Mouse (Mus musculus) ES-E14 (cell line): ENCODE measurements around the gene Mst1r.

ENCODE experiments used
- CHD2 ChIP-seq: IDR thresholded peaks from 2 replicates; pipeline ENCODE4 v1.6.1; 2014; ENCODE audit warnings: mild to moderate bottlenecking, low read depth, low read length, inconsistent platforms
- HCFC1 ChIP-seq: IDR thresholded peaks from 2 replicates; pipeline ENCODE4 v1.6.1; 2012; ENCODE audit warnings: low read length, inconsistent platforms, borderline replicate concordance; ENCODE audit not compliant: insufficient read depth
- ZC3H11A ChIP-seq: IDR thresholded peaks from 2 replicates; pipeline ENCODE4 v1.6.1; 2012; ENCODE audit warnings: low read depth, mild to moderate bottlenecking, inconsistent platforms, low read length, borderline replicate concordance
- ZNF384 ChIP-seq: IDR thresholded peaks from 2 replicates; pipeline ENCODE4 v1.6.1; 2012; ENCODE audit warnings: low read depth, low read length, inconsistent platforms

- TF ChIP-seq HCFC1: no peak
- TF ChIP-seq ZNF384: no peak
- no peak for TF ChIP-seq CHD2
- no peak for TF ChIP-seq ZC3H11A
Measured at GRCm38 (mm10) chr9:107899855-107900254, 6.8 kb upstream of the Mst1r start.
